Mouse (Mus musculus) testis, adult 2 months (tissue): ENCODE data around the gene Tacr1.

ENCODE experiments used
- CTCF ChIP-seq: fragments of 200-500 bp; IDR thresholded peaks from 2 replicates; pipeline ENCODE4 v1.5.1; 2012; ENCODE audit warnings: low read depth, mild to moderate bottlenecking, inconsistent platforms, low read length, moderate library complexity; ENCODE audit not compliant: control insufficient read depth, insufficient read depth, insufficient replicate concordance
- POLR2A ChIP-seq: fragments of 200-500 bp; IDR thresholded peaks from 2 replicates; pipeline ENCODE4 v1.6.1; 2012; ENCODE audit warnings: low read depth, mild to moderate bottlenecking, inconsistent platforms, low read length, moderate library complexity; ENCODE audit not compliant: control insufficient read depth

GRCm38 (mm10) chr6:82510843-82511416 is 108.8 kb downstream of the Tacr1 start:
- no peak for TF ChIP-seq POLR2A
- no peak for TF ChIP-seq CTCF
